Mouse (Mus musculus): ENCODE data around the gene Olfr716.
"Not testable (repeated sequence)": the region's sequence is repeated elsewhere in the genome, so short reads cannot be mapped to it uniquely, and the experiment has no call there.

Gene Olfr716

GRCm38 (mm10) chr7:107138027-107138426 lies at the start of gene Olfr716:
Gene Olfr716, plus strand, starts transcription at chr7:107138327.
- DNase-seq (ENCODE audit: low read depth, low spot score): not testable (repeated sequence)

GRCm38 (mm10) chr7:107092920-107093319 lies 45.2 kb upstream of the Olfr716 start, which contains the start of gene Olfr17:
Gene Olfr17, plus strand, starts transcription at chr7:107093220.
- DNase-seq (ENCODE audit: low read depth, low spot score): no peak

GRCm38 (mm10) chr7:107110269-107110668 lies 27.9 kb upstream of the Olfr716 start, which contains the start of gene Olfr715b:
Gene Olfr715b, minus strand, starts transcription at chr7:107110369.
- not testable (repeated sequence) for DNase-seq (ENCODE audit: low read depth, low spot score)

GRCm38 (mm10) chr7:107130983-107131382 lies 7.1 kb upstream of the Olfr716 start, which contains the start of gene Olfr715:
Gene Olfr715, minus strand, starts transcription at chr7:107131083.
- not testable (repeated sequence) for DNase-seq (ENCODE audit: low read depth, low spot score)

DNA sequence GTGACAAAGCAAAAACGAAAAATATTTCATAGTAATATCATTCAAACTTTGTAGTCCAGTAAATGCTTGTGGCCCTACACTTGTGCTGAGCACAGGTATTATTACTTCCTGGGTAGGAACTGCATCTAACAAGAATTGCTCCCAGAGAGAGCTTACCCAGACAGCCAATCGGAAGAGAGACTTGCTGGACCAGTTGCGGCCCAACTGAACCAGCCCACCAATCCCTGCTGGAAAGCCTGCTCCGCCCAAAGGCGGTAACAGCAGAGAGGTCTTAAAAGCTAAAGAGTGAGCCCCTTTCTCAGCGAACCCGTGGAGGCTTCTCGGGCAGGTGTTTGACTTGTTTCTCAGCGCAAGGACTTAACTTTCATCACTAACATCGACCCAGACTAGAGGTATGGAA lies 28.6 kb downstream of the Olfr716 start, which contains the start of gene Nlrp14:
Nlrp14 (plus strand) TSS at position 301 of the 400 bp plus-strand sequence.
- DNase-seq (ENCODE audit: low read depth, low spot score): no peak

DNA sequence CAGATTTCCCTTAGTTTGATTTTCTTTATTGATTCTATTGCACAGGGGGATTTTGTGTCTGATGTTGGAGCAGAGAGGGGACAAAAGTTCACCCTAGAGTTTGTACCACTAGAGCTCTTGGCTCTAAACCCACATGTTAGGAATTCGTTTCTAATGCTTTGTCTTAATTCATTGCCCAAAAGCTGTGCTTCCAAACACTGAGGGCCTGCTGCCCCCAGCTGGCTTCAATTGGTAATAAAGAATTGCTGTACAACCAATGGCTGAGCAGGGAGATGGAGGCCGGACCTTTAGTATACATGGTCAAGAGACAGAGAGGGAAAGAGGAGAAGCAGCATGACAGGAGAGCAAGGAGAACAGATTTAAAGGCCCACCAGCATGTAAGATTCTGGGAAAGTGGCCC lies 42.3 kb downstream of the Olfr716 start:
- DNase-seq (ENCODE audit: low read depth, low spot score): no peak

All from embryo, embryonic 11.5 days (tissue).